Mouse (Mus musculus): ENCODE data around the gene Cacna2d3. TPM values are rescaled to one million over a fixed set of nuclear protein-coding genes. Genes with fewer than 3 reads are reported as not detected.

Cacna2d3 gene
- total and polyA plus RNA-seq, 3 experiments, result 0.11 TPM; not detected in 2

DNA sequence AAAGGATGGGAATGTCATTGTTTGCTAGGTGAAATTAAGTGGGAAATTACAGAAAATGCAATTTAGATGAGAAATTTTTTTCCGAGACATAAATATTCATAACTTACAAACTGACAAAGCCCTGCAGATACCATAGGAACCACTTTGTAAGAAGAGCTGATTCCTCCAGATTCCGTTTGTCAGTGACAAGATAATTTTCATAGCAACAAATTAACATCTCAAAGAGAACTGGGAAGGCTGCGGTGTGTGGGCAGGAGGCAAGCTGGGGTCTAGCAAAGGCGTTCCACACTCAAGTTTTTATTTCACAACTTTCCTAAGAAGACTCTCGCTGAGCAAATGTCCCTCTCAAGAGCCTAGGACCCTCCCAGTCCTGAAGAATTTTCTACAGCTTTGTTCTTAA, 71.1 kb downstream of the Cacna2d3 start:
- no peak for TF ChIP-seq TAL1 (conservative IDR thresholded peaks at IDR 0.05; ENCODE audit: low read depth, low read length)
- TF ChIP-seq CTCF (IDR thresholded peaks at IDR 0.05; ENCODE audit: low read depth, low read length), result no peak
- no peak for TF ChIP-seq POLR2AphosphoS5 (IDR thresholded peaks at IDR 0.05; ENCODE audit: insufficient replicate concordance, low read depth, low read length)
- TF ChIP-seq GATA1 (IDR thresholded peaks at IDR 0.05; ENCODE audit: borderline replicate concordance, low read length), result no peak
- no peak for TF ChIP-seq GATA2 (IDR thresholded peaks at IDR 0.05; ENCODE audit: borderline replicate concordance, low read depth, low read length)

DNA sequence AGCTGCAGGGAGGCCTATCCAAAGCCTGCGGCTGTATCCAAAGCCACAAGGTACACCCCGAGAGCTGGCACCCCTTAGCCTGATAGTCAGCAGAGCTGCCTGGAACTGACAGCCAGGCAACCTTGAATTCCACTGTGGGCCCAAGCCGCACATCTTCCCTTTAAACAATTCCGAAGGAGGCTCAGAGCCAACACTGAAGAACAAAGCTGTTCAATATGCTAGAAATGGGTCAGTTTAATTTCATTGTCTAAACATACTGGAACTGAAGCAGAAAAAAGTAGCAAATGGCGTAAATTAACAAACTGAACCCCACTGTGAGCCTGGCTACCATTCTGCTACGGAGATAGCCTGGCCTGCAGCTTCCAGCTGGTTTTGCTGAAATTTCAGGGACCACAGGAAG, 72.9 kb downstream of the Cacna2d3 start:
- TF ChIP-seq CTCF (IDR thresholded peaks at IDR 0.05; ENCODE audit: low read depth, low read length) (no peak), TAL1 (conservative IDR thresholded peaks at IDR 0.05; ENCODE audit: low read depth, low read length) (no peak), GATA2 (IDR thresholded peaks at IDR 0.05; ENCODE audit: borderline replicate concordance, low read depth, low read length) (no peak), GATA1 (IDR thresholded peaks at IDR 0.05; ENCODE audit: borderline replicate concordance, low read length) (no peak), POLR2AphosphoS5 (IDR thresholded peaks at IDR 0.05; ENCODE audit: insufficient replicate concordance, low read depth, low read length) (no peak)
- H3K9me3 ChIP-seq (replicated peaks), result peaks cover 27% of the 10 kb centered on the region
- H3K27me3 ChIP-seq (ENCODE audit: insufficient read depth, low read length), result no peaks in the 10 kb centered on the region
- no peak for DNase-seq (ENCODE audit: low spot score)
- ATAC-seq (ENCODE audit: extremely low read depth, insufficient number of reproducible peaks, low FRiP score, poor library complexity, severe bottlenecking), result no peak
- H3K4me3 ChIP-seq (ENCODE audit: low read depth, low read length), result no peak overlapping the region
- no peaks in the 10 kb centered on the region for H3K36me3 ChIP-seq (replicated peaks)
- no peaks in the 10 kb centered on the region for H3K4me1 ChIP-seq (ENCODE audit: insufficient read depth, low read depth, low read length)

More for the DNA sequence above, 71.1 kb downstream of the Cacna2d3 start:
- Histone ChIP-seq H3K27me3 (ENCODE audit: insufficient read depth, low read length) (no peaks in the 10 kb centered on the region), H3K4me1 (ENCODE audit: insufficient read depth, low read depth, low read length) (no peaks in the 10 kb centered on the region), H3K9me3 (replicated peaks) (peaks cover 21% of the 10 kb centered on the region), H3K4me3 (ENCODE audit: low read depth, low read length) (no peak overlapping the region), H3K36me3 (replicated peaks) (no peaks in the 10 kb centered on the region)
- DNase-seq (ENCODE audit: low spot score) (no peak), ATAC-seq (ENCODE audit: extremely low read depth, insufficient number of reproducible peaks, low FRiP score, poor library complexity, severe bottlenecking) (no peak)

DNA sequence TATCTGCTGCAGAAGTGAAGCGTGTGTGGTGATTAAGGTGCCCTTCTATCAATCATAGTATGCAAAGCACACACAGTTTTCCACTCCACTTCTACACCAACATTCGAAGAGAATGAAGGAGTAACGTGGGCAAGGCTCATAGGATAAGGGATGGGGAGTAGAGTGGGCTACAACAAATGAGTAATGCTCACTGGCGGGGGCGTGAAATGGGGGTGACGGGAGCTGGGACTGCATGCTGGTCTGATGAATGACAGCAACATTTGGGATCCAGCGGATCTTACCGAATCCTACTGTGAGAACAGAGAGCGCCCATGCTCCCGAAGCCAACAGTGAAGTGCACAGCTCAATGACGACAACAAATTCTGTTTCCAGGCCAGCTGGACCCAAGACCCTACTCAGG, 76.2 kb downstream of the Cacna2d3 start:
- H3K9me3 ChIP-seq (replicated peaks), result peaks cover 25% of the 10 kb centered on the region
- DNase-seq (ENCODE audit: low spot score), result no peak
- TF ChIP-seq TAL1 (conservative IDR thresholded peaks at IDR 0.05; ENCODE audit: low read depth, low read length) (no peak), CTCF (IDR thresholded peaks at IDR 0.05; ENCODE audit: low read depth, low read length) (no peak), POLR2AphosphoS5 (IDR thresholded peaks at IDR 0.05; ENCODE audit: insufficient replicate concordance, low read depth, low read length) (no peak), GATA1 (IDR thresholded peaks at IDR 0.05; ENCODE audit: borderline replicate concordance, low read length) (no peak)
- no peak overlapping the region for H3K4me3 ChIP-seq (ENCODE audit: low read depth, low read length)
- no peak for ATAC-seq (ENCODE audit: extremely low read depth, insufficient number of reproducible peaks, low FRiP score, poor library complexity, severe bottlenecking)
- H3K27me3 ChIP-seq (ENCODE audit: insufficient read depth, low read length), result no peaks in the 10 kb centered on the region
- H3K36me3 ChIP-seq (replicated peaks), result no peaks in the 10 kb centered on the region
- H3K4me1 ChIP-seq (ENCODE audit: insufficient read depth, low read depth, low read length), result no peaks in the 10 kb centered on the region

DNA sequence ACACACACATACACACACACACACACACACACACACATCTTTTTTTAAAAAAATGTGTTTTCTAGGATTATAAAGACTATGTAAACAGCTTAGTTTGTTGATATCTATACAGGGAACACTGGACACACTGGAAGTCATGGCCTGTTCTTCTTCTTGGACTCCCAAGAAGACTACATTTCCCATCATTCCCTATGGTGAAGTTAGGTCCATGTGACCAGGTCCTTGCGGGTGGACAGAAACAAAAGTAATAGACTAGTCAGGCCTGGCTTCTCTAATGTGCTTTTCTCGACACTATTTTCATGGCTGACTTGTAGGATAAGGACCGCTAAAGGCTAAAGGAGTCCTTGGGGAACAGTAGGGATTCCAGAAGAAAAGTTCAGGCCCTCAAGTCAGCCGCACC, 78.4 kb downstream of the Cacna2d3 start:
- Histone ChIP-seq H3K4me1 (ENCODE audit: insufficient read depth, low read depth, low read length) (no peaks in the 10 kb centered on the region), H3K4me3 (ENCODE audit: low read depth, low read length) (no peak overlapping the region), H3K27me3 (ENCODE audit: insufficient read depth, low read length) (no peaks in the 10 kb centered on the region), H3K36me3 (replicated peaks) (no peaks in the 10 kb centered on the region), H3K9me3 (replicated peaks) (peaks cover 29% of the 10 kb centered on the region)
- DNase-seq (ENCODE audit: low spot score) (no peak), ATAC-seq (ENCODE audit: extremely low read depth, insufficient number of reproducible peaks, low FRiP score, poor library complexity, severe bottlenecking) (no peak)
- TF ChIP-seq CTCF (IDR thresholded peaks at IDR 0.05; ENCODE audit: low read depth, low read length) (no peak), TAL1 (conservative IDR thresholded peaks at IDR 0.05; ENCODE audit: low read depth, low read length) (no peak), GATA1 (IDR thresholded peaks at IDR 0.05; ENCODE audit: borderline replicate concordance, low read length) (no peak), POLR2AphosphoS5 (IDR thresholded peaks at IDR 0.05; ENCODE audit: insufficient replicate concordance, low read depth, low read length) (no peak), GATA2 (IDR thresholded peaks at IDR 0.05; ENCODE audit: borderline replicate concordance, low read depth, low read length) (no peak)

DNA sequence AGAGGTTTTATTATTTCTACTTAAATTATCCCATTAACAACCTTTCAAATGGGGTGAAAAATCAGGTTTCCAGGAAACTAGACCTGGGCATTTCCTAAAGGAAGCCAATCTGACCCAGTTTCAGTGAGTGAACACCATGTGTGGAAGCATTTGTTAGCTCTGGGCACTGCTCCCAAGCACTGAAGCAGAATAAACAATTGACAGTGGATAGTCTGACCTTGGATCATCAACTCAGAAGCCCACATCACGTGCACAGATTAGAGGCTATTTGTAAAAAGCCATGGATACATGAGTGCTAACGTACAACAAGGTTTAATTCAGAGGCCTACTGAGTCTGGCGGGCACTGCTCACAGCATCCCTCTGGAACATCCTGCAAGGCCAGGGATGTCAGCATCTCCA, 82.4 kb downstream of the Cacna2d3 start:
- Histone ChIP-seq H3K27me3 (ENCODE audit: insufficient read depth, low read length) (no peaks in the 10 kb centered on the region), H3K36me3 (replicated peaks) (no peaks in the 10 kb centered on the region), H3K4me3 (ENCODE audit: low read depth, low read length) (no peak overlapping the region), H3K9me3 (replicated peaks) (peaks cover 38% of the 10 kb centered on the region), H3K4me1 (ENCODE audit: insufficient read depth, low read depth, low read length) (no peaks in the 10 kb centered on the region)
- DNase-seq (ENCODE audit: low spot score) (no peak), ATAC-seq (ENCODE audit: extremely low read depth, insufficient number of reproducible peaks, low FRiP score, poor library complexity, severe bottlenecking) (no peak)
- TF ChIP-seq GATA1 (IDR thresholded peaks at IDR 0.05; ENCODE audit: borderline replicate concordance, low read length) (no peak), CTCF (IDR thresholded peaks at IDR 0.05; ENCODE audit: low read depth, low read length) (no peak), GATA2 (IDR thresholded peaks at IDR 0.05; ENCODE audit: borderline replicate concordance, low read depth, low read length) (no peak), POLR2AphosphoS5 (IDR thresholded peaks at IDR 0.05; ENCODE audit: insufficient replicate concordance, low read depth, low read length) (no peak), TAL1 (conservative IDR thresholded peaks at IDR 0.05; ENCODE audit: low read depth, low read length) (no peak)

DNA sequence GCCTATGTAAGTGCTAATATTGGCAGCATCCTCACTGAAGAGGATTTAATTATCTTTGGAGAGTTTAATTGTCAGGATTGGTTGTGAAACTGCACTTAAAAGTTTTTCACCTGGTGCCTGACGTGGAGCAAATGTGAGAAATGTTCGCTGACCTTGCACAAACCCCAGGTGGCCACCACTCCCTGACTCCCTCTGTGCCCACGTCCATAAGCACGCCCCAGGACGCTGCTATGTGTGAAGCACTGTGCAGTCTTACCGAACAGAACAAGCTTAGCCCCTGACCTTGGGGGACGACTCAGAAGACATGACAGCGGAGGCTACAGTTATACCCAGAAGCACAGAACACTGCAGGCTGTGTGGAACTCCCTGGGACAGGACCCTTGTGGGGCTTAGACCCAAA, 93.5 kb downstream of the Cacna2d3 start:
- H3K27me3 ChIP-seq (ENCODE audit: insufficient read depth, low read length), result no peaks in the 10 kb centered on the region
- H3K36me3 ChIP-seq (replicated peaks), result no peaks in the 10 kb centered on the region
- no peak for TF ChIP-seq TAL1 (conservative IDR thresholded peaks at IDR 0.05; ENCODE audit: low read depth, low read length)
- TF ChIP-seq CTCF (IDR thresholded peaks at IDR 0.05; ENCODE audit: low read depth, low read length), result no peak
- no peak for TF ChIP-seq GATA2 (IDR thresholded peaks at IDR 0.05; ENCODE audit: borderline replicate concordance, low read depth, low read length)
- no peak for TF ChIP-seq POLR2AphosphoS5 (IDR thresholded peaks at IDR 0.05; ENCODE audit: insufficient replicate concordance, low read depth, low read length)
- TF ChIP-seq GATA1 (IDR thresholded peaks at IDR 0.05; ENCODE audit: borderline replicate concordance, low read length), result no peak
- no peaks in the 10 kb centered on the region for H3K4me1 ChIP-seq (ENCODE audit: insufficient read depth, low read depth, low read length)
- DNase-seq (ENCODE audit: low spot score), result no peak
- peaks cover 41% of the 10 kb centered on the region for H3K9me3 ChIP-seq (replicated peaks)
- no peak overlapping the region for H3K4me3 ChIP-seq (ENCODE audit: low read depth, low read length)
- ATAC-seq (ENCODE audit: extremely low read depth, insufficient number of reproducible peaks, low FRiP score, poor library complexity, severe bottlenecking), result no peak

Data from G1E (cell line).